Mouse (Mus musculus) kidney, adult 2 months (tissue): ENCODE measurements around the gene Cfi. TPM values are rescaled to one million over a fixed set of nuclear protein-coding genes. Genes with fewer than 3 reads are reported as not detected.

Source experiments
- DNase-seq: peaks from one replicate; pipeline ENCODE4 v3.0.0; 2021
- H3K27ac ChIP-seq: fragments of 200-500 bp; 2 replicates; pipeline ENCODE4 v1.5.1; 2012; ENCODE audit warnings: low read depth, low read length, control low read depth, inconsistent platforms; ENCODE audit not compliant: insufficient read depth
- H3K27me3 ChIP-seq: fragments of 200-500 bp; replicated peaks from 2 replicates; pipeline ENCODE4 v1.6.1; 2012; ENCODE audit warnings: mild to moderate bottlenecking, moderate library complexity, low read length, inconsistent platforms; ENCODE audit not compliant: control insufficient read depth, insufficient read depth
- H3K36me3 ChIP-seq: fragments of 200-500 bp; 2 replicates; pipeline ENCODE4 v1.6.1; 2012; ENCODE audit warnings: mild to moderate bottlenecking, moderate library complexity, low read length, inconsistent platforms; ENCODE audit not compliant: control insufficient read depth, insufficient read depth
- H3K4me1 ChIP-seq: fragments of 200-500 bp; 2 replicates; pipeline ENCODE4 v1.6.1; 2011; ENCODE audit warnings: low read length; ENCODE audit not compliant: control insufficient read depth, insufficient read depth
- H3K4me3 ChIP-seq: fragments of 200-500 bp; 2 replicates; pipeline ENCODE4 v1.5.1; 2011; ENCODE audit warnings: mild to moderate bottlenecking, low read depth, low read length, control low read depth; ENCODE audit not compliant: insufficient read depth
- CTCF ChIP-seq: fragments of 200-500 bp; conservative IDR thresholded peaks from 2 replicates; pipeline ENCODE4 v1.5.1; 2011; ENCODE audit warnings: low read depth, mild to moderate bottlenecking, control low read depth, low read length, moderate library complexity, mixed read lengths; ENCODE audit not compliant: insufficient read depth, insufficient read length
- POLR2A ChIP-seq: fragments of 200-500 bp; IDR thresholded peaks from one replicate; pipeline ENCODE4 v1.6.1; 2011; ENCODE audit warnings: low read depth, low read length, control low read depth
- WGBS: fragments of 180-500 bp; shearing (Covaris S2); methylation state at CpG from one replicate; pipeline ENCODE4 v1.1.7; 2018; 5-methylcytosine and 5-hydroxymethylcytosine counted together
- polyA plus RNA-seq: library from polyadenylated mRNA; depleted of rRNA; stranded (reverse); fragments of >200 nt; gene quantifications from 2 replicates; pipeline ENCODE4 v1.2.3, GENCODE M21; 2012

The Cfi gene
- polyA plus RNA-seq, 1 experiment = 10.3 TPM

DNA sequence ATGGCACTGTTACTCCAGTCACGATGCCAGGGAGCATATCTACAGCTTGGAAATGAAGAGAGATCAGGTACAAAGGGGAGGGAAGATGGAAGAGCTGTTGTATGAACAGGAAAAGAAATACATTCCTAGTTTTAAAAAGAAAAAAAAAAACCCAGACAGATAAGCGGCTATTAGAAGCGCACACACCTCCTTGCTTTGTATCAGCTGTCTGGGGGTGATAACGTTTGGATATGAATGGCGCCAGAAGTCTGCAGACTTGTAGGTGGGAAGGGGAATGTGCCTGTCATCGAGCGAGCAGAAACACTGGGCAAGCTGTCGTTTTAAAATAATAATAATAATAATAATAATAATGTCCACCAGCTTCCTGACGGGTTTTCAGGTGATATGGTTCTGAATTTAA lies 49.9 kb downstream of the Cfi start:
- DNase-seq = no peak
- no peak overlapping the region for H3K27ac ChIP-seq
- TF ChIP-seq CTCF = no peak
- TF ChIP-seq POLR2A = no peak
- peaks cover 7% of the 10 kb centered on the region; the same call in 1 of the 2 replicates for H3K4me1 ChIP-seq
- no peaks in the 10 kb centered on the region for H3K27me3 ChIP-seq
- 91% methylated on average over 9 of the region's 9 CpGs for WGBS
- H3K4me3 ChIP-seq = no peak overlapping the region
- H3K36me3 ChIP-seq = no peaks in the 10 kb centered on the region

DNA sequence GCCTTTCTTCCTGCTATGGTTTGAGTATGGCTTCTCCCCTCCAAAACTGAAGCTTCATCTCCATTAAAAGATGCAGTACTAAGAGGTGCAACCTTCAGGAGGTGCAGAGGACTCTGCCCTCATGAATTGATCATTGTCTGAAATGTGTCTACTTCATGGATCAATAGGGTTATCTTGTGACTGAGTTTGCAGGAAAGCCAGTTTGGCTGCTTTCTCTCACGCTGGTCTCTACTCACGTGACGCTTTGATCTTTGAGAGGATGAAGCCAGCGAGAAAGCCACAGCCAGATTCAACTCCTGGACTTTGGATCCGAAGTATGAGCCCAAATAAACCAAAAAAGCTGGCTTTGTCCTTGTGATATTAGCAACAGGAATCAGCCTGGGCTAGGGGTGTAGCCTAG lies 50.7 kb downstream of the Cfi start:
- Histone ChIP-seq H3K4me3 (no peak overlapping the region), H3K36me3 (no peaks in the 10 kb centered on the region), H3K27me3 (no peaks in the 10 kb centered on the region), H3K4me1 (peaks cover 7% of the 10 kb centered on the region; the same call in 1 of the 2 replicates), H3K27ac (no peak overlapping the region)
- 60% methylated on average over 5 of the region's 5 CpGs for WGBS
- TF ChIP-seq CTCF = no peak
- no peak for TF ChIP-seq POLR2A
- DNase-seq = peak; percentile 69

- H3K27ac ChIP-seq = no peak overlapping the region
- 82% methylated on average over 13 of the region's 13 CpGs for WGBS
- H3K4me1 ChIP-seq = peaks cover 7% of the 10 kb centered on the region; the same call in 1 of the 2 replicates
- no peaks in the 10 kb centered on the region for H3K27me3 ChIP-seq
- no peak for DNase-seq
- no peaks in the 10 kb centered on the region for H3K36me3 ChIP-seq
- no peak overlapping the region for H3K4me3 ChIP-seq
- TF ChIP-seq POLR2A = no peak
- TF ChIP-seq CTCF = no peak
These were observed 52.3 kb downstream of the Cfi start for GRCm38 (mm10) chr3:129887779-129888517.

GRCm38 (mm10) chr3:129892003-129892402 lies 56.3 kb downstream of the Cfi start:
- Histone ChIP-seq H3K36me3 (no peaks in the 10 kb centered on the region; the same call in 1 of the 2 replicates), H3K4me1 (no peaks in the 10 kb centered on the region), H3K4me3 (no peak overlapping the region), H3K27ac (no peak overlapping the region), H3K27me3 (no peaks in the 10 kb centered on the region)
- 93% methylated on average over 5 of the region's 5 CpGs for WGBS
- no peak for DNase-seq
- no peak for TF ChIP-seq CTCF
- TF ChIP-seq POLR2A = no peak

- TF ChIP-seq POLR2A (no peak), CTCF (no peak)
- 92% methylated on average over 3 of the region's 3 CpGs for WGBS
- Histone ChIP-seq H3K4me3 (no peak overlapping the region), H3K27me3 (no peaks in the 10 kb centered on the region), H3K27ac (no peak overlapping the region), H3K36me3 (no peaks in the 10 kb centered on the region; the same call in 1 of the 2 replicates), H3K4me1 (no peaks in the 10 kb centered on the region)
- DNase-seq = no peak
These were observed 57.5 kb downstream of the Cfi start for GRCm38 (mm10) chr3:129893143-129893542.

- no peak for DNase-seq
- WGBS = 67% methylated on average over 6 of the region's 6 CpGs
- TF ChIP-seq POLR2A (no peak), CTCF (no peak)
These were observed 60.9 kb downstream of the Cfi start for GRCm38 (mm10) chr3:129896591-129896990.

GRCm38 (mm10) chr3:129898886-129899285 lies 63.2 kb downstream of the Cfi start:
- TF ChIP-seq CTCF (no peak), POLR2A (no peak)
- H3K27me3 ChIP-seq = no peaks in the 10 kb centered on the region
- 81% methylated on average over 4 of the region's 4 CpGs for WGBS
- no peak overlapping the region for H3K4me3 ChIP-seq
- DNase-seq = peak; percentile 9
- no peaks in the 10 kb centered on the region for H3K4me1 ChIP-seq
- no peak overlapping the region for H3K27ac ChIP-seq
- no peaks in the 10 kb centered on the region for H3K36me3 ChIP-seq

More at GRCm38 (mm10) chr3:129896591-129896990, 60.9 kb downstream of the Cfi start:
- Histone ChIP-seq H3K36me3 (no peaks in the 10 kb centered on the region; the same call in 1 of the 2 replicates), H3K27ac (no peak overlapping the region), H3K27me3 (no peaks in the 10 kb centered on the region), H3K4me1 (no peaks in the 10 kb centered on the region), H3K4me3 (no peak overlapping the region)
